Mouse (Mus musculus): Measurements from ENCODE around the gene Rap2a.

- no peak for TF ChIP-seq POLR2AphosphoS2 (IDR thresholded peaks at IDR 0.05; ENCODE audit: low read depth, low read length)
- no peak for TF ChIP-seq EP300 (IDR thresholded peaks at IDR 0.05; ENCODE audit: low read length)
- TF ChIP-seq POLR2A (IDR thresholded peaks at IDR 0.05; ENCODE audit: low read depth, low read length): no peak
- no peak for TF ChIP-seq CTCF (conservative IDR thresholded peaks at IDR 0.05 in 1 of 2, IDR thresholded peaks at IDR 0.05 in 1 of 2; ENCODE audit: low read depth in 2 of 2, low read length in 2 of 2)
- no peak for TF ChIP-seq HCFC1 (IDR thresholded peaks at IDR 0.05; ENCODE audit: low read depth, low read length)
- no peak for TF ChIP-seq USF1 (IDR thresholded peaks at IDR 0.05; ENCODE audit: low read depth, low read length)
- no peak for TF ChIP-seq ZMIZ1 (IDR thresholded peaks at IDR 0.05; ENCODE audit: low read depth, low read length)
- TF ChIP-seq TCF12 (IDR thresholded peaks at IDR 0.05; ENCODE audit: low read depth, low read length): no peak
- TF ChIP-seq JUN (IDR thresholded peaks at IDR 0.05; ENCODE audit: insufficient read depth, low read depth, low read length): no peak
- no peak for TF ChIP-seq E2F4 (IDR thresholded peaks at IDR 0.05; ENCODE audit: insufficient replicate concordance, low read depth, low read length)
- TF ChIP-seq ZNF384 (IDR thresholded peaks at IDR 0.05; ENCODE audit: low read depth, low read length): no peak
- TF ChIP-seq USF2 (conservative IDR thresholded peaks at IDR 0.05; ENCODE audit: low read depth, low read length): no peak
Measured at GRCm38 (mm10) chr14:120518706-120519105, 40.5 kb downstream of the Rap2a start.

Measured in CH12.LX (cell line).